Comparison of ENCODE assay signal across 10 mouse cellular contexts in genomic region chr7:64159612-64160591, GRCm38 (mm10). TPM values are rescaled to one million over a fixed set of nuclear protein-coding genes. Genes with fewer than 3 reads are reported as not detected.
DNase-seq lines count a peak whose midpoint lies in the region; ATAC-seq and TF ChIP-seq lines count a peak whose summit lies in the region.
"Had no signal": no experiment of that assay in that cellular context is flagged by ENCODE, and none has a peak within 500 bp of the region (broad histone marks: within the 10 kb centered on the region; RNA-seq: fewer than 3 reads in every experiment).

No protein-coding gene starts in this region.

- 0 out of 2 replicates have a peak, but pooled peaks have one; percentile 17 for ATAC-seq in hindbrain, embryonic 11.5 days (ENCODE audit: low FRiP score)
- no peak for ATAC-seq in midbrain, postnatal 0 days (ENCODE audit: low FRiP score)

- WGBS in hindbrain, embryonic 11.5 days = 57% methylated on average over 7 of the region's 7 CpGs
- 61% methylated on average over 7 of the region's 7 CpGs for WGBS in midbrain, postnatal 0 days

- no peak overlapping the region for H3K9ac ChIP-seq in hindbrain, embryonic 11.5 days (ENCODE audit: low read depth, low read length)
- no peak overlapping the region for H3K9ac ChIP-seq in midbrain, postnatal 0 days (replicated peaks; ENCODE audit: low read length, poor library complexity, severe bottlenecking)
- H3K9ac ChIP-seq: liver, embryonic 15.5 days had no signal

- peak overlapping the region; percentile 77 for H3K27ac ChIP-seq in left cerebral cortex, adult 2 months
- H3K27ac ChIP-seq in hindbrain, embryonic 11.5 days (ENCODE audit: low read depth, low read length) = no peak overlapping the region
- no peak overlapping the region for H3K27ac ChIP-seq in midbrain, postnatal 0 days (ENCODE audit: low read depth, low read length)
- H3K27ac ChIP-seq: liver, embryonic 15.5 days had no signal

- no peak for TF ChIP-seq CTCF in left cerebral cortex, adult 2 months (IDR thresholded peaks at IDR 0.05)
- no peak for TF ChIP-seq CTCF in midbrain, postnatal 0 days (IDR thresholded peaks at IDR 0.05)

- H3K4me2 ChIP-seq in hindbrain, embryonic 11.5 days (replicated peaks; ENCODE audit: low read depth, low read length) = no peak overlapping the region
- H3K4me2 ChIP-seq in midbrain, postnatal 0 days (ENCODE audit: low read depth, low read length, poor library complexity, severe bottlenecking) = no peak overlapping the region
- H3K4me2 ChIP-seq: liver, embryonic 15.5 days had no signal

- H3K36me3 ChIP-seq in hindbrain, embryonic 11.5 days (ENCODE audit: control insufficient read depth, insufficient read depth, low read length) = no peaks in the 10 kb centered on the region
- H3K36me3 ChIP-seq in midbrain, postnatal 0 days (ENCODE audit: insufficient read depth, low read length) = no peaks in the 10 kb centered on the region
- H3K36me3 ChIP-seq: liver, embryonic 15.5 days had no signal

- no peaks in the 10 kb centered on the region for H3K27me3 ChIP-seq in hindbrain, embryonic 11.5 days (ENCODE audit: control insufficient read depth, insufficient read depth, low read length)
- H3K27me3 ChIP-seq in midbrain, postnatal 0 days (ENCODE audit: insufficient read depth, low read length) = no peaks in the 10 kb centered on the region

- peaks cover 2% of the 10 kb centered on the region; the same call in 1 of the 2 replicates for H3K4me1 ChIP-seq in hindbrain, embryonic 11.5 days (replicated peaks; ENCODE audit: control insufficient read depth, insufficient read depth, low read length)
- H3K4me1 ChIP-seq in midbrain, postnatal 0 days (ENCODE audit: insufficient read depth, low read length) = peaks cover 12% of the 10 kb centered on the region; the same call in 1 of the 2 replicates

- no peaks in the 10 kb centered on the region for H3K9me3 ChIP-seq in hindbrain, embryonic 11.5 days (ENCODE audit: control insufficient read depth, low read length)
- H3K9me3 ChIP-seq in midbrain, postnatal 0 days (ENCODE audit: low read length) = no peaks in the 10 kb centered on the region
- H3K9me3 ChIP-seq: liver, embryonic 15.5 days had no signal

- no peak overlapping the region for H3K4me3 ChIP-seq in left cerebral cortex, adult 2 months
- H3K4me3 ChIP-seq in hindbrain, embryonic 11.5 days (ENCODE audit: low read depth, low read length) = no peak overlapping the region
- H3K4me3 ChIP-seq in midbrain, postnatal 0 days (ENCODE audit: low read depth, low read length) = no peak overlapping the region
- H3K4me3 ChIP-seq: liver, embryonic 15.5 days had no signal

- intact Hi-C loops in left cerebral cortex, adult 2 months (cut with DNase I) = loop anchor here (10.0 kb wide), 1 partner anchor 305 kb away; no protein-coding TSS in a partner anchor

- DNase-seq in adrenal gland, postnatal 14 days = peak; percentile 22
- DNase-seq in adrenal gland, postnatal 25 days = no peak
- no peak for DNase-seq in left cerebral cortex, adult 2 months (ENCODE audit: extremely low spot score in 1 of 2, low spot score in 2 of 2)
- DNase-seq in left cerebral cortex, adult 18-20 months (ENCODE audit: low spot score in 2 of 2) = no peak
- no peak for DNase-seq in hindbrain, embryonic 11.5 days (ENCODE audit: low spot score)
- DNase-seq in midbrain, postnatal 0 days (ENCODE audit: low spot score) = peak; percentile 45
- DNase-seq in adrenal gland, postnatal 36 days = no peak
- no peak for DNase-seq in cerebellum, postnatal 4 days (ENCODE audit: low spot score in 2 of 2)
- DNase-seq: gastrocnemius, postnatal 25 days had no signal

RNA-seq across cellular contexts. Expression of gene Trpm1, which starts 6.3 kb away (rescaled TPM):
- total RNA-seq in adrenal gland, postnatal 14 days (2021) = 0.90 TPM in 1 of 2 replicates, not detected in the other
- not detected in 2 replicates for total RNA-seq in adrenal gland, postnatal 25 days (2021)
- under 1 TPM; 0.61 TPM for total RNA-seq in left cerebral cortex, adult 2 months (2021)
- under 1 TPM; 0.37 to 0.84 TPM for total RNA-seq in left cerebral cortex, adult 18-20 months (2021)
- polyA plus RNA-seq in hindbrain, embryonic 11.5 days (2014; fragmentation: Nextera tagmentation; extraction: Ambion mirVana) = 0.74 and 0.92 TPM in 2 replicates
- 0.14 and 0.16 TPM in 2 replicates for total RNA-seq in midbrain, postnatal 0 days (2014; rRNA removed)
- polyA plus RNA-seq in midbrain, postnatal 0 days (2015; fragmentation: Nextera tagmentation; extraction: Ambion mirVana) = 0.18 and 0.63 TPM in 2 replicates
- total RNA-seq in adrenal gland, postnatal 36 days (2021) = not detected
- polyA plus RNA-seq: liver, embryonic 15.5 days had no signal

Comparison
In these comparisons a context has a peak if more than half of its experiments do, and no peak if none do; other contexts are left out.
1. DNase-seq: peak in adrenal gland, postnatal 14 days (single experiment) and midbrain, postnatal 0 days (single experiment); none in adrenal gland, postnatal 25 days (single experiment), left cerebral cortex, adult 2 months (0 of 2), left cerebral cortex, adult 18-20 months (0 of 2), hindbrain, embryonic 11.5 days (single experiment), adrenal gland, postnatal 36 days (0 of 2) and cerebellum, postnatal 4 days (0 of 2).